Mouse (Mus musculus) heart, adult 9 months (tissue): ENCODE measurements at regions not wholly inside any gene's neighbourhood (a gene's known extent, or its start where the extent isn't known, plus 50 kb on each side); places are given as distances from the start of the nearest gene placed in this dataset.

Experiments
- DNase-seq, 2 experiments: peaks; one replicate each; pipeline ENCODE4 v3.0.0; 2022; ENCODE audit warnings: low spot score in 2 of 2

- peak in 1 of 2 experiments; percentile 8 for DNase-seq
Measured at GRCm38 (mm10) chr17:79414006-79414405, 59.1 kb upstream of the Cdc42ep3 start.

- DNase-seq = no peak
Measured at GRCm38 (mm10) chr17:79417953-79418352, 63.1 kb upstream of the Cdc42ep3 start.

GRCm38 (mm10) chr17:79421618-79422017 lies 66.7 kb upstream of the Cdc42ep3 start:
- no peak for DNase-seq

GRCm38 (mm10) chr17:79439182-79439581 lies 84.3 kb upstream of the Cdc42ep3 start:
- no peak for DNase-seq

GRCm38 (mm10) chr17:79442507-79443115 lies 87.7 kb upstream of the Cdc42ep3 start:
- no peak for DNase-seq

GRCm38 (mm10) chr17:79447170-79447569 lies 92.3 kb upstream of the Cdc42ep3 start:
- DNase-seq = no peak

- peak in 1 of 2 experiments; percentile 11 for DNase-seq
Measured at GRCm38 (mm10) chr17:79451141-79451860, 96.4 kb upstream of the Cdc42ep3 start.

- no peak for DNase-seq
Measured at GRCm38 (mm10) chr17:79453825-79454224, 98.9 kb upstream of the Cdc42ep3 start.

- DNase-seq = no peak
Measured at GRCm38 (mm10) chr17:79454526-79454925, 99.6 kb upstream of the Cdc42ep3 start.

- DNase-seq = no peak
Measured at GRCm38 (mm10) chr17:79455229-79455628, 100.3 kb upstream of the Cdc42ep3 start.

GRCm38 (mm10) chr17:79457636-79458035 lies 102.7 kb upstream of the Cdc42ep3 start:
- DNase-seq = no peak

- no peak for DNase-seq
Measured at GRCm38 (mm10) chr17:79461681-79462091, 106.8 kb upstream of the Cdc42ep3 start.

GRCm38 (mm10) chr17:79463074-79463694 lies 108.3 kb upstream of the Cdc42ep3 start:
- DNase-seq = no peak

GRCm38 (mm10) chr17:79465666-79466065 lies 110.8 kb upstream of the Cdc42ep3 start:
- DNase-seq = no peak

- DNase-seq = no peak
Measured at GRCm38 (mm10) chr17:79471639-79472038, 116.7 kb upstream of the Cdc42ep3 start.

- peak; percentile 39 to 45 for DNase-seq
Measured at GRCm38 (mm10) chr17:79472106-79472995, 117.5 kb upstream of the Cdc42ep3 start.

- DNase-seq = no peak
Measured at GRCm38 (mm10) chr17:79476671-79477070, 121.8 kb upstream of the Cdc42ep3 start.

GRCm38 (mm10) chr17:79481112-79481738 lies 126.3 kb upstream of the Cdc42ep3 start:
- no peak for DNase-seq

GRCm38 (mm10) chr17:79481936-79482335 lies 127.0 kb upstream of the Cdc42ep3 start:
- no peak for DNase-seq

GRCm38 (mm10) chr17:79485239-79485638 lies 126.4 kb upstream of the Rmdn2 start:
- no peak for DNase-seq

- no peak for DNase-seq
Measured at GRCm38 (mm10) chr17:79489306-79489705, 122.4 kb upstream of the Rmdn2 start.
